Mouse (Mus musculus) urinary bladder, postnatal 25 days (tissue): ENCODE data around the gene Gm47985.
"Not testable (repeated sequence)": the region's sequence is repeated elsewhere in the genome, so short reads cannot be mapped to it uniquely, and the experiment has no call there.

Experiments used
- DNase-seq: peaks from one replicate; pipeline ENCODE4 v3.0.0; 2022; ENCODE audit warnings: low spot score

The Gm47985 gene

GRCm38 (mm10) chr1:151177030-151177936, 5.1 kb upstream of the Gm47985 start:
- DNase-seq, result no peak

DNA sequence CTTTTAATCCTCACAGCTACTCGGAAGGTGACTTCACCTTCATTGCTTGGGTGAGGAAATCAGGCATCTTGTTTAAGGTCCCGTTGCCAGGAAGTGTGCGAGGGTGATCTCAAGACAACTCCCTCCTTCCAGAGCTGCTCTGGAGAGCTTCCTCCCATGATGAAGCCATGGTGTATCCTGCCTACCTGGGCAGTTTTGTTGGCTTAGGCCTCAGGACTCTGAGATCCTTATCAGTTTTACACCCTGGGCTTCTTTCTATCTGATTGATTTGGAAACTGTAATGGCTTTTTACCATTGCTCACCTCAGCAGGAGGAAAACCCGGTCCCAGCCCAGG, 4.4 kb upstream of the Gm47985 start:
- DNase-seq, result no peak

DNA sequence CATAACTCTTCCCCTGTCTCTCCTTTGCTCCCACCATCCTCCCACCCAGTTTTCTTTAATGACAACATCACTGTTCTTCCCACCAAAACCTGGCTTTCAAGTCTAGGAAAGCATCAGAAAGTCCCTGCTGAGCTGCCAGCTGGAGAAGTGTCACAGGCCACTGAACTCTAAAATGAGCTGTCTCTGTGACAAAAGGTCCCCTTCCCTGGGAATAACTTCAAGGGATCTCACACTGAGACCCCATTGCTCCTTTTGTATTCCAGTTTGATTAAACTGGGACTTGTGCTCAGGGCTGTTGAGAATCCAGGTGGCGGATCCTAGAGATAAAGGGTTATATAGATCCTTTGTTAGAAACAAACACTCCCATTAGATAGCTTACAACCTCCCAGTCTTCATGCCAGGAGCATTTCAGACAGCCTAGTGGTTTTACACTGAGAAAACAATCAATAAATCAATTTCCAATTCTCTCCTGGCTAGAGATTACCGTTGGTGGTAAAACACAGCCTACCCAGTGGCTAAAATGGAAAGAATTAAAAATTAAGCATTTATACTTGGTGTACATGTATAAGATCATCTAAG, 3.7 kb upstream of the Gm47985 start:
- DNase-seq, result no peak

- no peak for DNase-seq
Measured at GRCm38 (mm10) chr1:151180167-151180566, 2.2 kb upstream of the Gm47985 start.

DNA sequence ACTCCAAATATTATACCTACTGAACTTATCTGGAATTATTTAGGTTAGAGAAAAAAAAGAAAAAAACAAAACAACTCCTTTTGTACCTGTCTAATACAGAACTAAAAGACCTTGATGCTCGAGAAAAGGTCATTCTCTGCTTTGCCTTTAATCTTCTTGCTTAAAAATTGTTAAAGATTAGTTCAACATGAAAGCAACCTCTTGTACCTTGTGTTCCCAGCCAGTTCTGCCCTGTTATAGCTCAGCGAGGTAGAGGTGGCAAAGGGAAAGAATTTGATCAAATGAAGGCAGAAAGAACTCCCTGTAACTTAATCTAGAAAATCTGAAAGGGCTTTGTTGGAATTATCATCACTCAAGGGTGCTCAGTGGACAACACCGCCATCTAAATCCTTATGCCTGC, 3.8 kb downstream of the Gm47985 start:
- not testable (repeated sequence) for DNase-seq

DNA sequence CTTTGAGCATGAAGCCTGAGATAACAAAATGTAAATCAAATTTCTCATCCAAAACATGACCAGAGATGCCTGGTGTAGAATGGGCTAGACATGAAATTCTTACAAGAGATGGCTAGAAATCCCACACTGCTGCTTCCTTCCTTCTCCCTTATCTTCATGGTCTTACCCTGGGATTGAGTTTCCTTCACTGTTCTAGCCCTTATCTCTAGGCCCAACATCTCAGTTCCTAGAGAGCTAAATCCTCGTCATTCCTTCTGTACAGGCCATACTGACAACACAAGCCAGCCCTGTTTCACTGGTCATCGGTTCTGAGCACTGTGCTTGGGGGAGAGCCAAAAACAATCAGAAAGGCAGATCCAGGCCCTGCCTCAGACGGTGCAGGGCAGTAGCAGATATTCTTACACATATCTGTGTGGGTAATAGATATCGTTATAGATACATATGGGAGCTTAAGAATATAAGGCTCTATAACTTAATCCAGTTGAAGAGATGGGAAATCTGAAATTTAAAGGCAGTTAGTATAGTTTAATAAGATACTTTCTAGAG, 4.6 kb downstream of the Gm47985 start:
- not testable (repeated sequence) for DNase-seq

DNA sequence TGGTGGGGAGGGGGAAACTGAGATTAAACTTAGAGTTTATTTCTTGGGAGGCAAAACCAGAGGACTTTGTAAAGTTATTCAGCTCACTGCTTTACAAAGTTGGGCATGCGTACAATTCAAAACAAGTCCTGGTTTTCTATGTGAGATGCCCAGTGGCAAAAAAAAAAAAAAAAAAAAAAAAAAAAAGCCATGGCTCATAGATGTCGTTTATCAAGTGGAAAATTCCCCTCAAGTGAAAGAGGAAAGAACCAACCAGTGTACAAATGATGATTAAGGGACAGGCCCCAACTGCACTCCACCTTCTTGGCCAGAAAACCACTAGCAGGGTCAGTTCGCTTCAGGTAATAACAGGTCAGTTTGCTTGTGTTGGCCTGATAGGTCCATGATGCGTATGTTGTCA, 6.1 kb downstream of the Gm47985 start:
- no peak for DNase-seq

DNA sequence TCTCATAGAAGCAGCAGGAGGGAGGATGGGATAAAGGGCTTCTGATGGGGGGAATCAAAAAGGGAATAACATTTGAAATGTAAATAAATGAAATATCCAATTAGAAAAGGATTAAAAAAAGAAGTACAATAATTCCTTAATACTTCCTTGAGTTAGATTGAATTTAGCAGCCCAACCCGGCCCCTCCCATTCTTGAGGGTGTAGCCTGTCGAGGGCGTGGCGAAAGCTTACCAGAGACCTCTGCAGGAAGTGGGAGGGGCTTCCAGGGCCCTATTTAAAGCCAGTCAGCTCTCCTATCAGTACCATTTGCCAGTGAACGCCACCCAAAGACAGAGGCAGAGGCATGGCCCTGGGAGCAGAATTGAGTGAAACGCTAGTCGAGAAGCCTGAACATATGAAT, 9.7 kb downstream of the Gm47985 start, which contains the start of gene Gm8947:
Gene Gm8947 (plus strand): TSS at position 302 of the 400 bp plus-strand sequence.
- DNase-seq, result not testable (repeated sequence)

- DNase-seq, result not testable (repeated sequence)
Measured at GRCm38 (mm10) chr1:151192739-151193138, 10.4 kb downstream of the Gm47985 start.

- not testable (repeated sequence) for DNase-seq
Measured at GRCm38 (mm10) chr1:151195986-151196385, 13.6 kb downstream of the Gm47985 start.

DNA sequence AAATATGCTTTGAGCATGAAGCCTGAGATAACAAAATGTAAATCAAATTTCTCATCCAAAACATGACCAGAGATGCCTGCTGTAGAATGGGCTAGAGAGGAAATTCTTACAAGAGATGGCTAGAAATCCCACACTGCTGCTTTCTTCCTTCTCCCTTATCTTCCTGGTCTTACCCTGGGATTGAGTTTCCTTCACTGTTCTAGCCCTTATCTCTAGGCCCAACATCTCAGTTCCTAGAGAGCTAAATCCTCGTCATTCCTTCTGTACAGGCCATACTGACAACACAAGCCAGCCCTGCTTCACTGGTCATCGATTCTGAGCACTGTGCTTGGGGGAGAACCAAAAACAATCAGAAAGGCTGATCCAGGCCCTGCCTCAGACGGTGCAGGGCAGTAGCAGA, 14.4 kb downstream of the Gm47985 start:
- not testable (repeated sequence) for DNase-seq

GRCm38 (mm10) chr1:151198120-151198519, 15.8 kb downstream of the Gm47985 start, which contains the start of gene Gm47995:
Gene Gm47995 (plus strand): TSS chr1:151198448.
- not testable (repeated sequence) for DNase-seq

DNA sequence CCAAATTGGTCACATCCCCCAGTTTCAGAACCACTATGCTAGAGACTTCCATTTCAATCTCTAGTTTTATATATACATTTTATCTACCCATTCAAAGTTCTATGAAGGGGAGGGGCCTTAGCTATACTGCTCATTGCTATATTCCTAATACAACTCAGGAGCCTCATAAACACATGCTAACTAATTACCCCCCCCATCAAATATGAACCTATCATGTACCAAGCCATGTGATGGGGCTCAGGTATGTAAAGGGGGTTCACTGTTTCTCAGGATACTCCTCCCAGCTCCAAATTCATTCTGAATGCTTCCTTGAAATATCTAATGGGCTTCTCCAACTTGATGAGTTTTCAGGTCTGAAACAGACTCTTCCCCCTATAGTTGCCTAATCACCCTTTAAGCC, 18.3 kb downstream of the Gm47985 start:
- DNase-seq, result not testable (repeated sequence)

- not testable (repeated sequence) for DNase-seq
Measured at GRCm38 (mm10) chr1:151202771-151203170, 20.4 kb downstream of the Gm47985 start.

DNA sequence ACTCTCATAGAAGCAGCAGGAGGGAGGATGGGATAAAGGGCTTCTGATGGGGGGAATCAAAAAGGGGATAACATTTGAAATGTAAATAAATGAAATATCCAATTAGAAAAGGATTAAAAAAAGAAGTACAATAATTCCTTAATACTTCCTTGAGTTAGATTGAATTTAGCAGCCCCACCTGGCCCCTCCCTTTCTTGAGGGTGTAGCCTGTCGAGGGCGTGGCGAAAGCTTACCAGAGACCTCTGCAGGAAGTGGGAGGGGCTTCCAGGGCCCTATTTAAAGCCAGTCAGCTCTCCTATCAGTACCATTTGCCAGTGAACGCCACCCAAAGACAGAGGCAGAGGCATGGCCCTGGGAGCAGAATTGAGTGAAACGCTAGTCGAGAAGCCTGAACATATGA, 21.5 kb downstream of the Gm47985 start, which contains the start of gene 3110040M04Rik:
Gene 3110040M04Rik (plus strand): TSS at position 304 of the 400 bp plus-strand sequence.
- DNase-seq, result not testable (repeated sequence)

DNA sequence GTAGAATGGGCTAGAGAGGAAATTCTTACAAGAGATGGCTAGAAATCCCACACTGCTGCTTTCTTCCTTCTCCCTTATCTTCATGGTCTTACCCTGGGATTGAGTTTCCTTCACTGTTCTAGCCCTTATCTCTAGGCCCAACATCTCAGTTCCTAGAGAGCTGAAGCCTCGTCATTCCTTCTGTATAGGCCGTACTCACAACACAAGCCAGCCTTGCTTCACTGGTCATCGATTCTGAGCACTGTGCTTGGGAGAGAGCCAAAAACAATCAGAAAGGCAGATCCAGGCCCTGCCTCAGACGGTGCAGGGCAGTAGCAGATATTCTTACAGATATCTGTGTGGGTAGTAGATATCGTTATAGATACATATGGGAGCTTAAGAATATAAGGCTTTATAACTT, 26.2 kb downstream of the Gm47985 start:
- DNase-seq, result not testable (repeated sequence)

- not testable (repeated sequence) for DNase-seq
Measured at GRCm38 (mm10) chr1:151208944-151209343, 26.6 kb downstream of the Gm47985 start.

GRCm38 (mm10) chr1:151209824-151210355, 27.6 kb downstream of the Gm47985 start, which contains the start of gene Gm47996:
Gene Gm47996 (plus strand): TSS chr1:151210131.
- DNase-seq, result not testable (repeated sequence)

DNA sequence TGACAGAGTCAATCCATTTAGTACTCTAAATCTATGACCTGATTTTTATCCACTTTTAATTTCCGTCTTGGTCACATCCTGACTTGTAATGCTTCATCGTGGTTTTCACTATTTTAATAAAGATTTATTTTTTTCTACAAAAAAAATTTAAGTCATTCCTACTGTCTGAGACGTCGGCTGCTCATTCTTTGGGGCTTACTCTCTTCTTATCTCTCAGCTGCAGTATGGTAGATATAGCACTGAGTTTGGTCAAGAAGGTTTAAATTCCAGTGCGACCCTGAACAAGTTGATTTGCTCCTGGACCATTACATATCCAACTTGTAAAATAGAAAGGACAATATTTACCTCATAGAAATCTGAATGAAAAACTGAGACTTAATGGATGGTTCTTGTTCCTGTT, 29.3 kb downstream of the Gm47985 start:
- DNase-seq, result not testable (repeated sequence)

GRCm38 (mm10) chr1:151214862-151215261, 32.5 kb downstream of the Gm47985 start:
- no peak for DNase-seq

DNA sequence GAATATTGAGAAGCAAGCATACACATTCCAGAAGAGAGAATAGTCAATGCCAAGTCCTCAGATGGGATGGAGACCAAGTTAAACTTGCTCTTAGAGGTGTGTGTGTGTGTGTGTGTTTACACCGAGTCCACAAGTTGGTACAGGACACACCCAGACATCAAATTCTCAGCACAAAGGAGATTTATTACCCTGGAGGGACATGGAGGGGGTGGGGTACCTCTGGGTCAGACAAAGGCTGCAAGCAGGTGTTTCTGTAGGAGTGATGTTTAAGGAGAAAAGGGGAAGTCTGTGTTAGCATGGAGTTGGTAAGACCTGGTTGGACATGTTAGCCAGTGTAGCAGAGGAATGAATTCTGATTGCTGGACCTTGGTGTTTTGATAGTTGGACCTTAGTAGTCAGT, 33.6 kb downstream of the Gm47985 start:
- DNase-seq, result no peak

DNA sequence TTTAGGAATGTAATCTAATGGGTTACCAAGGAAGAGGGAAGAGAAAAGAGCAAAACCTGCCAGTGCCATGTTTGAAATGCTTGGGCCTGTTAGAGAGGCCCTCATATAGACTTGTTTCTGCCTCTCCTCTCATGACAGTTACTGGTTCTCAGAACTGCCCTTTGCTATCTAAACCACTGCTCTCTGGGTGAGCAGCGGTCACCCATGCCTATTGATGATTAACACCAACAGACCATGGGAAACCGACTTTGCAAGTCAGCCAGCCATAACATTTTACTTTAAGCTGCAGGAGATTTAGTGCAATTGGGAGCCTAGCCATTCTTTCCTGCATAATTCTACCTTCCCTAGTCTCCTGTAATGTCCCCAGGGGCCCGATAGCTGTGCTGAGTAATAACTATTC, 34.1 kb downstream of the Gm47985 start:
- DNase-seq, result no peak
